Mouse (Mus musculus) limb, embryonic 12.5 days (tissue): ENCODE measurements around the gene Cpne7. TPM values are rescaled to one million over a fixed set of nuclear protein-coding genes. Genes with fewer than 3 reads are reported as not detected.

Source experiments
- ATAC-seq: fragments of 200-750 bp; cut with Nextera tagmentation; 2 replicates; pipeline ENCODE4 v1.8.0; 2017; ENCODE audit warnings: low read depth, moderate TSS enrichment; ENCODE audit not compliant: insufficient number of reproducible peaks, insufficient read depth, low FRiP score, low TSS enrichment
- H3K27ac ChIP-seq: fragments of 300-500 bp; sonication (generic); 2 replicates; pipeline ENCODE4 v1.5.1; 2016; ENCODE audit warnings: mild to moderate bottlenecking, moderate library complexity
- H3K27me3 ChIP-seq: fragments of 300-500 bp; sonication (generic); 2 replicates; pipeline ENCODE4 v1.6.1; 2016; ENCODE audit warnings: mild to moderate bottlenecking, moderate library complexity
- H3K36me3 ChIP-seq: fragments of 300-500 bp; sonication (generic); 2 replicates; pipeline ENCODE4 v1.6.1; 2016; ENCODE audit warnings: mild to moderate bottlenecking, moderate library complexity
- H3K4me1 ChIP-seq: fragments of 300-500 bp; sonication (generic); replicated peaks from 2 replicates; pipeline ENCODE4 v1.6.1; 2016
- H3K4me2 ChIP-seq: fragments of 300-500 bp; sonication (generic); 2 replicates; pipeline ENCODE4 v1.6.1; 2016; ENCODE audit warnings: mild to moderate bottlenecking, moderate library complexity
- H3K4me3 ChIP-seq: fragments of 300-500 bp; sonication (generic); replicated peaks from 2 replicates; pipeline ENCODE4 v1.5.1; 2016; ENCODE audit warnings: mild to moderate bottlenecking
- H3K9ac ChIP-seq: fragments of 300-500 bp; sonication (generic); replicated peaks from 2 replicates; pipeline ENCODE4 v1.6.1; 2016; ENCODE audit warnings: mild to moderate bottlenecking, moderate library complexity
- H3K9me3 ChIP-seq: fragments of 300-500 bp; sonication (generic); 2 replicates; pipeline ENCODE4 v1.6.1; 2016; ENCODE audit warnings: mild to moderate bottlenecking, moderate library complexity
- WGBS: fragments of 180-500 bp; shearing (Covaris S2); methylation state at CpG from one replicate; pipeline ENCODE4 v1.1.7; 2016; 5-methylcytosine and 5-hydroxymethylcytosine counted together
- polyA plus RNA-seq: library from polyadenylated mRNA; unstranded; fragments of >200 nt; fragmentation: Nextera tagmentation; extraction: Ambion mirVana; gene quantifications from 2 replicates; pipeline ENCODE4 v1.2.1, GENCODE M21; 2016

Cpne7 gene
- polyA plus RNA-seq, 1 experiment from 2014 or later, result 0.53 TPM

DNA sequence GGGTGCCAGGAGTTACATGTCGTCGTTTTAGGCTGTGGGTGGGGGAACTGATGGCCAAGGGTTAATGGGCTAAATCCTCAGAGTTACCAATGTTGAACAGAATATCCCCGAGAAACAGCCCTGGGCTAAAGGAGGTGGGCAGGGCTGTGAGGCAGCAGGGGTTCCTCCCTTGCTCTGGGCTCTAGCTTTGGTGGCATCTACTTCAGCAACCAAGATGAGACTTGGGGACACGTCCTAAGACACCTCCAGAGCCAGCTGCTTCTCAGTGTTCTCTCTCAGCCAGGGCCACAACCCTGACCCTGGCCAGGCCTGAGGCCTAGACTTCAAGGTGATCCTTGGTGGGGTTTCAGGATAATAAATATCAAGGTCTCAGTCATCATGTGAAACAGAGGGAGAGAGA lies 21.6 kb downstream of the Cpne7 start:
- no peaks in the 10 kb centered on the region for H3K9me3 ChIP-seq
- H3K9ac ChIP-seq, result no peak overlapping the region
- no peaks in the 10 kb centered on the region for H3K27me3 ChIP-seq
- no peak for ATAC-seq
- H3K4me3 ChIP-seq, result no peak overlapping the region
- peaks cover 18% of the 10 kb centered on the region for H3K4me1 ChIP-seq
- WGBS, result 44% methylated on average over 4 of the region's 4 CpGs
- no peak overlapping the region for H3K4me2 ChIP-seq
- H3K36me3 ChIP-seq, result no peaks in the 10 kb centered on the region
- peak overlapping the region; percentile 87; the same call in 1 of the 2 replicates for H3K27ac ChIP-seq

DNA sequence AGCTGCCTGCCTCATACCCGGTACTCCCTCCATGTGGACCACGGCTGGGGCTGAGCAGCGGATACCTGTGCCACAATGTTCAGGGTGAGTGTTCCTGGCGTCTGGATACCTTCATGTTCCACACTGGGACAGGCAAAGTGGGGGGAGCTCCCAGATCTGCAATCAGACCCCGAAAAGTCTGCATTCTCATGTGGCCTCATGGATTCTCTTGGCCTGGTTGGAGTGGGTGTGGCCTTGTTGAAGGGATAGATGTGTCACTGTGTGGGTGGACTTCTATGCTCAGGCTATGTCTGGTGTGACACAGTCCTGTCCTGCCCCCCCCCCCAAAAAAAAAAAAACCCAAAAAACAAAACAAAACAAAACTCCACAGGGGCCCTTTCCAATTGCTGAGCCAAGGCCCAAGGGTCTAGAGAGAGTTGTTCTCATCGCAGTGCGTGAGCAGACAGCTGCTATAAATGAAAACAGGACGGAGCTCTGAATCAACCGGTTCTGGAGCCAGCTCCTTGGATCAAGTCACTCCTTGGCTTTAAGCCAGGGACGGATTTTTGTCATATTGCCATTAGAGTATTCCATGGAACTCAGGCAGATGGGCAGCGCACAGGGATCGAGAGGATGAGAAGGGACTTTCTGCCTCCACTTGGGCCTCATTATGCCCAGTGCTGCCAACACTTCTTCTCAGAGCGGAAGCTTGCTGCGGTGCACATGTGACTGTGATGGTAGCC lies 24.7 kb downstream of the Cpne7 start:
- H3K27me3 ChIP-seq, result no peaks in the 10 kb centered on the region
- no peaks in the 10 kb centered on the region for H3K36me3 ChIP-seq
- no peak for ATAC-seq
- 84% methylated on average over 14 of the region's 14 CpGs for WGBS
- H3K4me1 ChIP-seq, result peaks cover 18% of the 10 kb centered on the region
- no peak overlapping the region for H3K27ac ChIP-seq
- H3K4me3 ChIP-seq, result no peak overlapping the region
- no peak overlapping the region for H3K9ac ChIP-seq
- no peak overlapping the region for H3K4me2 ChIP-seq
- H3K9me3 ChIP-seq, result no peaks in the 10 kb centered on the region

DNA sequence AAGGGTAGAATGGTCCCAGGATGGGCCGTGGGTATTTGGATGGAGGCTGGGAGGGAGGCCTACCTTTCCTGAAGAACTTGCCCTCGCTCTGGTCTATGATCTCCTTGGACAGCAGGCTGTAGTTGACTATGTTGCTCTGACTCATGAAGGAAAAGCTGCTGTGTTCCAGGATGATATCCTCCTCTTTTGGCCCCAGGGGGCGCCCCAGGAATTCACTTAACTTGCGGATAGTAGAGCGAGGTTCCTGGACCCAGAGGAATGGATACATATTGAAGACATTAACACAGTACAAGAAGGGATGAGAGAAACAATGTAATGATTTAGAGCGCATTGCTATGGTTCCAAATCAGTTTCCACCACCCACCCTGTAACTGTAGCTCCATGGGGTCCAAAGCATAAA lies 28.1 kb downstream of the Cpne7 start:
- ATAC-seq, result no peak
- no peaks in the 10 kb centered on the region for H3K36me3 ChIP-seq
- no peaks in the 10 kb centered on the region for H3K9me3 ChIP-seq
- H3K4me2 ChIP-seq, result no peak overlapping the region
- no peak overlapping the region for H3K27ac ChIP-seq
- H3K27me3 ChIP-seq, result no peaks in the 10 kb centered on the region
- no peak overlapping the region for H3K9ac ChIP-seq
- WGBS, result 55% methylated on average over 6 of the region's 6 CpGs
- 0 out of 2 replicates have a peak, but pooled peaks cover 3% of the 10 kb centered on the region for H3K4me1 ChIP-seq
- H3K4me3 ChIP-seq, result no peak overlapping the region

DNA sequence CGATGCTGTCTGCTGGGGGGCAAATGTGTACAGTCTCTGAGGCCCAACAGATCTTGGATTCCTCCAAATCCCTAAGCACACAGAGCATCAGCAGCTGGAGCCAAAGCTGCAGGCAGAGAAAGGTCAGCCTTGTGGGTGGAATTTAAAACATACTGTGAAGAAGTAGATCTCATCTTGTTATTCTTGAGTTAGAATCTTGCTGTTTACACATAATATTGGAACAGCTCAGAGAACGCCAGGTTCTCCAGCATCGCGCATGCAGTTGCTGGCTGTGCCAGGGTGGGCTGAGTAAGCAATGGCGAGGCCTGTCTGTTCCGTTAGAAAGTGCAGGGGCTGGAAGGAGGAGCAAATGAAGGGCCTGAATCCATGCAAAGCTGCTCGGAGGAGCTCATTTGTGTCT lies 29.2 kb downstream of the Cpne7 start:
- WGBS, result 84% methylated on average over 7 of the region's 7 CpGs
- ATAC-seq, result no peak
- no peaks in the 10 kb centered on the region for H3K9me3 ChIP-seq
- H3K4me2 ChIP-seq, result no peak overlapping the region
- no peak overlapping the region for H3K27ac ChIP-seq
- no peak overlapping the region for H3K9ac ChIP-seq
- 0 out of 2 replicates have a peak, but pooled peaks cover 3% of the 10 kb centered on the region for H3K4me1 ChIP-seq
- H3K27me3 ChIP-seq, result no peaks in the 10 kb centered on the region
- no peaks in the 10 kb centered on the region for H3K36me3 ChIP-seq
- H3K4me3 ChIP-seq, result no peak overlapping the region

DNA sequence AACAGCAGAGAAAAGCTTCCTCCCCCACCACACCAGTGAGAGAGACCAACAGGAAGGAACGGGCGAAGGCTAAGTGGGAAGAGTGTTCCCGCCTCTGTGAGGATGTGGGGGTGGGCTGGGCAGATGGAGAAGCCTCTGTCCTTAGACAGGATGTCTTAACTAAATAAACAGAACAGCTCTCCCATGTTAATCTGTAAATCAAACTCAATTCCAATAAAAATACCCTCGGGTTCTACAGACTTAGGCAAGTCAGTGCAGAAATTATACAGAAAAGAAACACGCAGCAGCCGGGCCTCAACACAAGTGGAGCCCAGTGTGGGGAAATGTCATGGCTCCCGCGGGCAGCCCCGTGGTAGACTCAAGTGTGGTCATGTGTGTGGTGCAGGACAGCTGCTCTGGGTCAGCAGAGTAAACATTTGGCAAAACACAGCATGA lies 33.6 kb downstream of the Cpne7 start:
- no peaks in the 10 kb centered on the region for H3K4me1 ChIP-seq
- H3K4me2 ChIP-seq, result no peak overlapping the region
- H3K9ac ChIP-seq, result no peak overlapping the region
- H3K27me3 ChIP-seq, result no peaks in the 10 kb centered on the region
- H3K27ac ChIP-seq, result no peak overlapping the region
- 77% methylated on average over 9 of the region's 9 CpGs for WGBS
- H3K9me3 ChIP-seq, result no peaks in the 10 kb centered on the region
- no peak for ATAC-seq
- no peak overlapping the region for H3K4me3 ChIP-seq
- no peaks in the 10 kb centered on the region for H3K36me3 ChIP-seq

DNA sequence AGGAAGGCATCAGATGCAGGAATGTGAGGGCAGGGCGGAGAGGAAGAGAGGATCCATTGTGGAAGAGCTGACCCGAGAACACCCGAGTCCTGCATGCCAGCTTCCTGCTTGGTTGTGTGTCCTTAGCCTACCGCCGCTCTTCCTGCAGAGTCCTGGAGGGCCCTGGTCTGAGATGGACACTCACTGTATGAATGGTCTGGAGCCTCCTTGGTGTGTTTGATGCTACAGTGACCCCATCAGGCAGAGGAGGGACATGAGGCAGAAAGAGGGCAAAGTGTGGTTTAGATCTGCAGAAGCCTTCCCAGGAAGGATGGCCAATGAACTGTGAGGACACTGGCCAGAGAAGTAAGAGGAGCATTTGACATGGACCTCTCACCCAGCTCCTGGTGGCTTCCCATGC lies 38.0 kb downstream of the Cpne7 start:
- Histone ChIP-seq H3K27ac (no peak overlapping the region), H3K4me1 (peaks cover 24% of the 10 kb centered on the region), H3K36me3 (no peaks in the 10 kb centered on the region), H3K4me2 (no peak overlapping the region), H3K27me3 (no peaks in the 10 kb centered on the region), H3K4me3 (no peak overlapping the region), H3K9ac (no peak overlapping the region), H3K9me3 (no peaks in the 10 kb centered on the region)
- ATAC-seq, result no peak
- 81% methylated on average over 5 of the region's 5 CpGs for WGBS

- H3K4me3 ChIP-seq, result no peak overlapping the region
- H3K9me3 ChIP-seq, result no peaks in the 10 kb centered on the region
- H3K4me2 ChIP-seq, result no peak overlapping the region
- no peaks in the 10 kb centered on the region for H3K27me3 ChIP-seq
- 78% methylated on average over 9 of the region's 9 CpGs for WGBS
- H3K4me1 ChIP-seq, result peaks cover 24% of the 10 kb centered on the region
- 0 out of 2 replicates have a peak, but pooled peaks have one; percentile 52 for ATAC-seq
- no peaks in the 10 kb centered on the region for H3K36me3 ChIP-seq
- H3K9ac ChIP-seq, result no peak overlapping the region
- H3K27ac ChIP-seq, result no peak overlapping the region; the same call in 1 of the 2 replicates
Observed at GRCm38 (mm10) chr8:123156070-123156773, 39.0 kb downstream of the Cpne7 start.

DNA sequence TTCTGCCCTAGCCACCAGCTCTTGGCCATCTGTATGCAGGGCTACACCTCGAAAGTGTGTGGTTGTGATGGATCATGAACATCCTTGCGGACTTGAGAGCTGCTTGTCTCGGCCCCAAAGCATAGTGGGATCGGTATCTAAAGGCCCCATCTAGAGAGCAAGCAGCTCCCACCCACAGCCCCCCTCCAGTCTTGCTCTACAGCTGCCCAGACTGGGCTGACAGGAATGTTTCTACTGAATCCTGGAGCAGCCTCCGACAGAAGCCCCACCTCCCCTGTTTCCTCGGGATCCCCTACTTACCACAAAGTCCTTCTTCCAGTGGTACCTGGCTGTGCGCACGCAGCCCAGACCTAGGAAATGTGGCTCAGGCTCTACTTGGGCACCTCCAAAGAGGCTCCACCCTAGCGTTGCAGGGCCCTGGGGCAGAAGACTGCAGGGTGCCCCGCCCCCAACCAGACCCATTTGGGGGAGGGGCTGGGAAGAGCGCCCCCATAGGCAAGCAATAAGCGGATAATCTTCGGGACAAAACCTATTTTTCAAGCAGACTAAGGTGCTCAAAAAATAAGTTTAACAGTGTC lies 40.8 kb downstream of the Cpne7 start, which contains the start of gene Sult5a1:
Gene Sult5a1 (minus strand): TSS at position 428 of the 578 bp plus-strand sequence.
- ATAC-seq, result no peak; the same call in 1 of the 2 replicates
- H3K4me3 ChIP-seq, result peak within 1 kb of the TSS; percentile 19; the same call in 1 of the 2 replicates
- peaks cover 24% of the 10 kb centered on the region for H3K4me1 ChIP-seq
- no peaks in the 10 kb centered on the region for H3K9me3 ChIP-seq
- peak within 1 kb of the TSS; percentile 49 for H3K4me2 ChIP-seq
- no peaks in the 10 kb centered on the region for H3K27me3 ChIP-seq
- H3K27ac ChIP-seq, result peak within 1 kb of the TSS; percentile 5; the same call in 1 of the 2 replicates
- no peak within 1 kb of the TSS for H3K9ac ChIP-seq
- no peaks in the 10 kb centered on the region for H3K36me3 ChIP-seq
- 28% methylated on average over 13 of the region's 13 CpGs for WGBS

GRCm38 (mm10) chr8:123181391-123181790 lies 64.2 kb downstream of the Cpne7 start:
- H3K9ac ChIP-seq, result no peak overlapping the region
- H3K9me3 ChIP-seq, result peaks cover 26% of the 10 kb centered on the region
- H3K4me2 ChIP-seq, result no peak overlapping the region
- H3K36me3 ChIP-seq, result no peaks in the 10 kb centered on the region
- no peak overlapping the region for H3K27ac ChIP-seq
- no peaks in the 10 kb centered on the region for H3K27me3 ChIP-seq
- no peak for ATAC-seq
- H3K4me1 ChIP-seq, result peaks cover 15% of the 10 kb centered on the region
- WGBS, result 51% methylated on average over 3 of the region's 3 CpGs
- no peak overlapping the region for H3K4me3 ChIP-seq
